Mouse (Mus musculus): ENCODE measurements around the gene Matn3.

DNA sequence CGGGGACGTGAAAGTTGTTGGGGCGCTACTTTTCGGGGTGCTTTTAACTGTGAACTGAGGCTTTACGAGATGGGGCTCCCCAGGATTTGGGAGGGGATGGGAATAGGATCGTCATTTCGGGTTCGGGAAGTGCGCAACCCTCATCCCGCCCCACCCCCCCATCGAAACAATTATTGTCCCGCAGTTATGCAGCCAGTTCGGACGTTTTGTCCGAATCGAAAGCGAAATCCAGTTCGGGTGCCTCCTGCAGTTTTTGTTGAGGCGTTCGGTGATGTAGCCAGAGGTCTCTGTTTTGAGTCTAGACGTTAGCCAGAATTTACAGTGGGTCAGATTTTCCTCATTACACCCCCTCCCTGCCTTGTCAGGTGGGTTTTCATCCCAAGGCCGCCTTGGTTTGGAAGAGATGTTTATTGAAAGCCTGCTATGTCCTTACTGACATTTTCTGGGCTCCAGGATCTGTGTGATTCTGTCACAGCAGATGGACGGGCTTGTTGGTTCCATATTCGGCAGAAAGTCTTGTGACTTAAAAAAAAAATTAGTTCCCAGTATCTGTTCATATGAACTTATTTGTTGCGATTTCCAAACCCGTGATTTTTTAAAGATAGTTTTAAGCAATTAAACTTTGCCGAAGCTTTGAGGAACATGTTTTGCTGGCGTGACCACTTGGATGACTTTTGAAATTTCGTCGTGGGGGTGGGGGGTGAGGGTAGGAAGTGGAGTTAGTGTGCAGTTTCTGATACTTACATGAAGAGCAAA, 25.2 kb upstream of the Matn3 start:
- no peak for TF ChIP-seq POLR2A (IDR thresholded peaks at IDR 0.05; ENCODE audit: borderline replicate concordance, insufficient read depth, low read length)
- no peak for TF ChIP-seq CTCF (IDR thresholded peaks at IDR 0.05; ENCODE audit: borderline replicate concordance, insufficient read depth, low read depth, low read length)

Data from cerebellum, adult 2 months (tissue).